Mouse (Mus musculus): ENCODE data around the gene Kcnn1.

- TF ChIP-seq CTCF (IDR thresholded peaks at IDR 0.05; ENCODE audit: low read depth, low read length): no peak
- TF ChIP-seq POLR2A (IDR thresholded peaks at IDR 0.05; ENCODE audit: borderline replicate concordance, low read depth, low read length): no peak
Observed at GRCm38 (mm10) chr8:70798281-70798680, 64.8 kb downstream of the Kcnn1 start.
